Mouse (Mus musculus): ENCODE measurements around the gene Foxo6.
A peak's percentile ranks its signal among the peaks of the same experiment; 100 is the strongest.

GRCm38 (mm10) chr4:120313309-120313708 is 26.2 kb upstream of the Foxo6 start:
- TF ChIP-seq CEBPB (IDR thresholded peaks at IDR 0.05; ENCODE audit: insufficient read depth, poor library complexity, severe bottlenecking) (no peak), MYOG (IDR thresholded peaks at IDR 0.05; ENCODE audit: control insufficient read depth in 1 of 3, insufficient read depth in 1 of 3, insufficient read length in 2 of 3, low read depth in 2 of 3) (no peak), POLR2AphosphoS2 (IDR thresholded peaks at IDR 0.05; ENCODE audit: insufficient read length, low read depth) (no peak), SRF (IDR thresholded peaks at IDR 0.05; ENCODE audit: control insufficient read depth, insufficient read length, low read depth) (no peak), TCF3 (IDR thresholded peaks at IDR 0.05; ENCODE audit: insufficient read length, low read depth) (no peak), POLR2A (IDR thresholded peaks at IDR 0.05; ENCODE audit: insufficient read length, low read depth) (no peak), E2F4 (IDR thresholded peaks at IDR 0.05; ENCODE audit: insufficient read depth) (no peak), MYOD1 (IDR thresholded peaks at IDR 0.05; ENCODE audit: control insufficient read depth in 1 of 3, insufficient read length in 2 of 3, low read depth in 2 of 3) (no peak), USF1 (IDR thresholded peaks at IDR 0.05; ENCODE audit: low read depth) (peak; percentile 87), MAX (IDR thresholded peaks at IDR 0.05; ENCODE audit: low read depth) (no peak)
